Mouse (Mus musculus) cerebellum, postnatal 10 days (tissue): ENCODE results near the gene Elmsan1.
A peak's percentile ranks its signal among the peaks of the same experiment; 100 is the strongest.

Experiments
- DNase-seq, 2 experiments: peaks; one replicate each; pipeline ENCODE4 v3.0.0; 2021; ENCODE audit warnings: mixed read lengths in 2 of 2

Gene Elmsan1

GRCm38 (mm10) chr12:84173309-84173915 lies 45.3 kb downstream of the Elmsan1 start:
- no peak for DNase-seq

GRCm38 (mm10) chr12:84172862-84173261 lies 45.8 kb downstream of the Elmsan1 start:
- peak; percentile 57 to 74 for DNase-seq

- DNase-seq = no peak
Measured at GRCm38 (mm10) chr12:84172216-84172615, 46.5 kb downstream of the Elmsan1 start.

GRCm38 (mm10) chr12:84170610-84171009 lies 48.1 kb downstream of the Elmsan1 start:
- DNase-seq = no peak

- no peak for DNase-seq
Measured at GRCm38 (mm10) chr12:84165631-84166373, 52.9 kb downstream of the Elmsan1 start.

GRCm38 (mm10) chr12:84163586-84164110 lies 55.0 kb downstream of the Elmsan1 start:
- no peak for DNase-seq

- peak; percentile 71 to 74 for DNase-seq
Measured at GRCm38 (mm10) chr12:84163133-84163532, 55.5 kb downstream of the Elmsan1 start.

GRCm38 (mm10) chr12:84161616-84162433 lies 56.9 kb downstream of the Elmsan1 start:
- DNase-seq = peak in 1 of 2 experiments; percentile 52

- no peak for DNase-seq
Measured at GRCm38 (mm10) chr12:84161116-84161515, 57.6 kb downstream of the Elmsan1 start.

GRCm38 (mm10) chr12:84160491-84160890 lies 58.2 kb downstream of the Elmsan1 start:
- no peak for DNase-seq

- no peak for DNase-seq
Measured at GRCm38 (mm10) chr12:84158156-84158555, 60.5 kb downstream of the Elmsan1 start.

GRCm38 (mm10) chr12:84156210-84156609 lies 62.5 kb downstream of the Elmsan1 start:
- peak in 1 of 2 experiments; percentile 26 for DNase-seq

GRCm38 (mm10) chr12:84155523-84155871 lies 63.2 kb downstream of the Elmsan1 start:
- DNase-seq = peak; percentile 63 to 68

GRCm38 (mm10) chr12:84154786-84155522 lies 63.7 kb downstream of the Elmsan1 start:
- peak; percentile 96 to 97 for DNase-seq

GRCm38 (mm10) chr12:84153414-84153813 lies 65.3 kb downstream of the Elmsan1 start:
- DNase-seq = peak in 1 of 2 experiments; percentile 34

- peak in 1 of 2 experiments; percentile 28 for DNase-seq
Measured at GRCm38 (mm10) chr12:84152352-84153190, 66.1 kb downstream of the Elmsan1 start.

GRCm38 (mm10) chr12:84151911-84152310 lies 66.8 kb downstream of the Elmsan1 start:
- DNase-seq = peak in 1 of 2 experiments; percentile 11

GRCm38 (mm10) chr12:84150976-84151375 lies 67.7 kb downstream of the Elmsan1 start:
- peak in 1 of 2 experiments; percentile 51 for DNase-seq

- peak in 1 of 2 experiments; percentile 8 for DNase-seq
Measured at GRCm38 (mm10) chr12:84149971-84150370, 68.7 kb downstream of the Elmsan1 start.

- DNase-seq = no peak
Measured at GRCm38 (mm10) chr12:84148622-84149012, 70.1 kb downstream of the Elmsan1 start.

- peak; percentile 87 to 90 for DNase-seq
Measured at GRCm38 (mm10) chr12:84147954-84148621, 70.6 kb downstream of the Elmsan1 start, which contains the start of gene Pnma1. Gene Pnma1 (minus strand): TSS chr12:84148489.
